Mouse (Mus musculus): ENCODE data around the gene Fem1a. TPM values are rescaled to one million over a fixed set of nuclear protein-coding genes. Genes with fewer than 3 reads are reported as not detected.
"Not testable (repeated sequence)": the region's sequence is repeated elsewhere in the genome, so short reads cannot be mapped to it uniquely, and the experiment has no call there.

Fem1a gene
- total RNA-seq, 2 experiments from 2014 or later: 30.5 to 33.5 TPM

- DNase-seq (ENCODE audit: low spot score in 2 of 2): no peak
Measured at GRCm38 (mm10) chr17:56254695-56255094, 1.9 kb upstream of the Fem1a start.

DNA sequence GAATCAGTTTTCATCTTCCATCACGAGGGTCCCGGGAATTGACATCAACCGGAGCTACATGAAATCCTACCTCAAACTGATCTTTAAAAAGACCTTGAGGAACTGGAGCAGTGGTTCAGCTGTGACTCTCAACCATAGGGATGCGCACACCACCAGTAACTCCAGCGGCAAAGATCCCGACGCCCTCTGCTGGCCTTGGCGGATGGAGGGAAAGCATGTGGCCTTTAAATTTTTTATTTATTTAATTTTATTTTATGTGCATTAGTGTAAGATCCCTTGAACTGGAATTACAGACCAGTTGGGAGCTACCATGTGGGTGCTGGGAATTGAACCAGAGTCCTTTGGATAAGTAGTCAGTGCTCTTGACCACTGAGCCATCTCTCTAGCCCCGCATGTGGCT lies 1.2 kb upstream of the Fem1a start:
- DNase-seq (ENCODE audit: low spot score in 2 of 2): no peak

DNA sequence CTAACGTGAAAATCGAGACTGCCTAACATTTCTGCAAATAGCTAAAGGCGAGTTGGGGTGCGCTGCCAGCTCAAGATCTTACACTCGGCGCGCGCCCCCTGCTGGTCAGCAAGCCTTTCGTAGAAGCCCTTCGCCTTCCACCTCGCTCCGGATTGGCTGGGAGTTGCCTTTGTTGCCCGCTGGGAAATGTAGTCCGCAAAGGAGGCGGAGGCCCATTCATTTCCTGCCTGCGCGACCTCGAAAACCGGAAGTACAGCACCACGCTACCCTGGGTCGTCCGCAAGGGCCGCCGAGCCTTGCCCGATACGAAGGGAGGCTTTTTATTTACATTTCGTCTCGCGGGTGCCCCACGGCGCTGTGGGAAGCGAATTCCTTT lies 759 bp upstream of the Fem1a start:
- DNase-seq (ENCODE audit: low spot score in 2 of 2): peak; percentile 94 to 96

GRCm38 (mm10) chr17:56257181-56257894 lies 728 bp downstream of the Fem1a start:
- no peak for DNase-seq (ENCODE audit: low spot score in 2 of 2)

DNA sequence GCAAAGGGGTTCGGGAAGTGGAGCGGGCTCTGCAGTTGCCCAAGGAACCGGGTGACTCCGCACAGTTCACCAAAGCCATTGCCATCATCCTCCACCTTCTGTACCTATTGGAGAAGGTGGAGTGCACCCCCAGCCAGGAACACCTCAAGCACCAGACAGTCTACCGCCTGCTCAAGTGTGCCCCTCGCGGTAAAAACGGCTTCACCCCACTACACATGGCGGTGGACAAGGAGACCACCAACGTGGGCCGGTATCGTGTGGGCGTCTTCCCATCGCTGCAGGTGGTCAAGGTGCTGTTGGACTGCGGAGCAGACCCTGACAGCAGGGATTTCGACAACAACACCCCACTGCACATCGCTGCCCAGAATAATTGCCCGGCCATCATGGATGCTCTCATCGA lies 1.7 kb downstream of the Fem1a start:
- DNase-seq (ENCODE audit: low spot score in 2 of 2): not testable (repeated sequence)

DNA sequence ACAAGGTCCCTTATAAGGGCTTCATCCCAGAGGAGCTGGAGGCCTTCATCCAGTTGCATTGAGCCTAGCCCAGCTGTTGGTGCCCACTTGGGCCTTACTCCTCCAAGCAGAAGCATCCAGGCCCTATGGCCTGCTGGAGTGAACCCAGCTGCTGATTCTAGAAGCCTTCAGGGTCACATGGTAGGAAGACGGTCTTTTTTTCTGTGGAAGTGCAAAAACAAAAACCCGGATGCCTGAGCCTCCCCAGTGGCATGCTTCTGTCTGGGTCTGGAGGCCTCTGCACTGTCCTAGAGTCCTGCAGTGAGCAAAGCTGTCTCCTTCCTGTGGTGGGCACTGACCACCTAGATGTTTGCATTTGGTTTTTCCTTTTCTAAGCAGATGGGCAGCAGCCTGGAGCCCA lies 2.2 kb downstream of the Fem1a start:
- not testable (repeated sequence) for DNase-seq (ENCODE audit: low spot score in 2 of 2)

- no peak for DNase-seq (ENCODE audit: low spot score in 2 of 2)
Measured at GRCm38 (mm10) chr17:56259301-56260037, 2.9 kb downstream of the Fem1a start.

- DNase-seq (ENCODE audit: low spot score in 2 of 2): no peak
Measured at GRCm38 (mm10) chr17:56261166-56261565, 4.6 kb downstream of the Fem1a start.

GRCm38 (mm10) chr17:56262645-56263094 lies 6.1 kb downstream of the Fem1a start:
- no peak for DNase-seq (ENCODE audit: low spot score in 2 of 2)

DNA sequence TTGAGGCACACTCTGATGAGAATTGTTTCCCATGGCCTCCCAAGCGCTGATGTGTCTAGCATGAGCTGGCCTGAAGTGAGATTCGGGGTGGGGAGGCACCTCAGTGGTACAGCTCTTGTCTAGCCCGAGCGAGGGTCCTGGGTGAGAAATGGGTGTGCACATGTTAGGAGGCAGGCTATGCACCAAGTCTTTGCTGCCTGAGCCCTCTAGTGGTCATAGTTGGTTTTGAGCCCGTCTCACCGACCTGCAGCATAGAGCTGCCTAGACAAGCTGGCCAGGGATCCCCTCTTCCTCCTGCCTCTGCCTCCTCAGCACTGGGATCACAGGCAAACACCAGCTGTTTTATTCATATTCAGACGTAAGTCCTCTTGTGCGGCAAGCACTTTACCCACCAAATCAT lies 7.4 kb downstream of the Fem1a start:
- no peak for DNase-seq (ENCODE audit: low spot score in 2 of 2)

GRCm38 (mm10) chr17:56265011-56265410 lies 8.4 kb downstream of the Fem1a start:
- DNase-seq (ENCODE audit: low spot score in 2 of 2): no peak

GRCm38 (mm10) chr17:56265869-56266268 lies 9.3 kb downstream of the Fem1a start:
- no peak for DNase-seq (ENCODE audit: low spot score in 2 of 2)

- no peak for DNase-seq (ENCODE audit: low spot score in 2 of 2)
Measured at GRCm38 (mm10) chr17:56266271-56266670, 9.7 kb downstream of the Fem1a start.

- no peak for DNase-seq (ENCODE audit: low spot score in 2 of 2)
Measured at GRCm38 (mm10) chr17:56269153-56269630, 12.6 kb downstream of the Fem1a start.

- DNase-seq (ENCODE audit: low spot score in 2 of 2): no peak
Measured at GRCm38 (mm10) chr17:56269741-56270140, 13.1 kb downstream of the Fem1a start.

DNA sequence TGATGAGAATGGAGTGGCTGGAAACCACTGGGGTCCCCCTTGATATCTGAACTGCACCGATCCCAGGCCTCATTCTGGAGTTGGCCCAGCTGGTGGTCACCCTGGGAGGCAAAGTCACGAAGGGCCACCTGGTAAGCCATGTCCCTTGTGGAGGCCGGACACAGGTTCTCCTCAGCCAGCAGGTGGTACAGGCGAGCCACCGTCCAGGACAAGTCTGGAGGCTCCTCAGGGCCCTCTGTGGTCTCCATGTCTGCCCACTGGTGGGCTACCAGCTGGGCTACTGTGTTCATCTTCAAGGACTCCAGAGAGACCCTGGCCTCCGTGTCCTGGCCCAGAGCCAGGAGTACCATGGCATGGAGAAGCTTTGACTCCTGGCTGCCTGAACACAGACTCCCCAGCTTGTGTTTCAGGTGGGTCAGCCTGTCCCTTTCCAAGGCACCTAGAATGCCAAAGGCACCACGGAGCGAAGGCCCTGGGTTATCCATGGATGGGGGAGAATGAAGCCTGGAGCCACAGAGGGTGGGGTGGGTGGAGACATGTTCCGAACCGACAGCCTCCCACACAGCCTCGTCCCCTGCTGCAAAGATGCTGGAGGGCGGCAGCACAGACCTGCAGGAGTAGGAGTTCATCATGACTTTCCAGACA lies 15.1 kb downstream of the Fem1a start:
- no peak for DNase-seq (ENCODE audit: low spot score in 2 of 2)

DNA sequence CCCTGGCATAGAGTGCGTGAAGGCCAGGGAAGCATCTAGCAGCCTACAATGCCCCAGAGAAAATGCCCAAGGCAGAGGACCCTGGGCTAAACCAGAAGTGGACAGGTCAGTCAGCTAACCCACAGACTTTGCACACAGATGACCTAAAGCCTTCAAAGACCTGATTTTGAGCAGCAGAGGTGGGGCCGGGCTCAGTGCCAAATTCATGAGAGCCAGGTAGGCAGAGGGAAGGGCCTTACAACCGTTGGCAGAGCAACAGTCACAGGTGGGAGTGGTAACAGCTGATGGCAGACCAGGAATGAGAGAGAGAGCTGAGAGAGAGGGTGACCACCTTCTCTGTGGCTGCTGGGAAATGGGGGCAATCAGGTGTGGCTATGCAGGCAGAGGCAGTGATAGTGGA lies 16.0 kb downstream of the Fem1a start:
- DNase-seq (ENCODE audit: low spot score in 2 of 2): no peak

- no peak for DNase-seq (ENCODE audit: low spot score in 2 of 2)
Measured at GRCm38 (mm10) chr17:56273482-56273881, 16.9 kb downstream of the Fem1a start.

DNA sequence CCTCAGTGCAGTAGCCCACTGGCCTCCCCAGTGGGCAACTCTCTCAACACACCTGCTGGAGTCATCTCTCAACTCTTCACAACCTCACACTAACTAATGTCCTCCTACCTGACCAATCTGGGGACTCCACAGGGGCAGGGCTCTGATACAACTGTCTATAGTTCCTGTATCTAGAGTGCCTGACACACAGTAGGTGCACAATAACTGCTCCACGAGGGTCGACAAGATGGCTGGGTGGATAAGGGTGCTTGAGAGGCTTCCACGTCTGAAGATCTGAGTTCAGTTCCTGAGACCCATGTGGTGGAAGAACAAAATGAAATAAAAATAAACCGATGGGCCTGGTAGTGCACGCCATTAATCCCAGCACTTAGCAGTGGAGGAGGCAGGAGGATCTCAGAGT lies 17.4 kb downstream of the Fem1a start:
- no peak for DNase-seq (ENCODE audit: low spot score in 2 of 2)

- no peak for DNase-seq (ENCODE audit: low spot score in 2 of 2)
Measured at GRCm38 (mm10) chr17:56275842-56276480, 19.4 kb downstream of the Fem1a start.
